Mouse (Mus musculus) cerebellum, adult 11 months (tissue): ENCODE data around the gene Cmtm8.
A peak's percentile ranks its signal among the peaks of the same experiment; 100 is the strongest.

Experiments used
- DNase-seq: peaks from one replicate; pipeline ENCODE4 v3.0.0; 2022

Cmtm8 gene

GRCm38 (mm10) chr9:114844017-114844662 lies at the start of gene Cmtm8:
Gene Cmtm8, minus strand, starts transcription at chr9:114844156.
- peak; percentile 6 for DNase-seq

GRCm38 (mm10) chr9:114892974-114893373 lies 49.0 kb upstream of the Cmtm8 start:
- no peak for DNase-seq

- DNase-seq = no peak
Observed at GRCm38 (mm10) chr9:114890377-114890776, 46.4 kb upstream of the Cmtm8 start.

- no peak for DNase-seq
Observed at GRCm38 (mm10) chr9:114888856-114889407, 45.0 kb upstream of the Cmtm8 start.

- DNase-seq = no peak
Observed at GRCm38 (mm10) chr9:114887699-114888098, 43.7 kb upstream of the Cmtm8 start.

- no peak for DNase-seq
Observed at GRCm38 (mm10) chr9:114885991-114886662, 42.2 kb upstream of the Cmtm8 start.

- no peak for DNase-seq
Observed at GRCm38 (mm10) chr9:114885564-114885963, 41.6 kb upstream of the Cmtm8 start.

GRCm38 (mm10) chr9:114881977-114882376 lies 38.0 kb upstream of the Cmtm8 start:
- DNase-seq = no peak

- no peak for DNase-seq
Observed at GRCm38 (mm10) chr9:114855327-114855726, 11.4 kb upstream of the Cmtm8 start.

- no peak for DNase-seq
Observed at GRCm38 (mm10) chr9:114854686-114855085, 10.7 kb upstream of the Cmtm8 start.

- no peak for DNase-seq
Observed at GRCm38 (mm10) chr9:114853336-114853735, 9.4 kb upstream of the Cmtm8 start.

GRCm38 (mm10) chr9:114851419-114852190 lies 7.6 kb upstream of the Cmtm8 start:
- no peak for DNase-seq

GRCm38 (mm10) chr9:114843634-114844016 lies 331 bp downstream of the Cmtm8 start:
- DNase-seq = no peak

GRCm38 (mm10) chr9:114842886-114843285 lies 1.1 kb downstream of the Cmtm8 start:
- DNase-seq = no peak

- DNase-seq = no peak
Observed at GRCm38 (mm10) chr9:114842269-114842668, 1.7 kb downstream of the Cmtm8 start.

- no peak for DNase-seq
Observed at GRCm38 (mm10) chr9:114838870-114839269, 5.1 kb downstream of the Cmtm8 start.

GRCm38 (mm10) chr9:114831527-114831926 lies 12.4 kb downstream of the Cmtm8 start:
- no peak for DNase-seq

GRCm38 (mm10) chr9:114830351-114830750 lies 13.6 kb downstream of the Cmtm8 start:
- DNase-seq = no peak

GRCm38 (mm10) chr9:114829669-114830068 lies 14.3 kb downstream of the Cmtm8 start:
- DNase-seq = no peak

- DNase-seq = no peak
Observed at GRCm38 (mm10) chr9:114828377-114828776, 15.6 kb downstream of the Cmtm8 start.

- no peak for DNase-seq
Observed at GRCm38 (mm10) chr9:114827242-114827852, 16.6 kb downstream of the Cmtm8 start.

- no peak for DNase-seq
Observed at GRCm38 (mm10) chr9:114824166-114824565, 19.8 kb downstream of the Cmtm8 start.
